Mouse (Mus musculus) MEL (cell line): ENCODE data around the gene Atp5d. TPM values are rescaled to one million over a fixed set of nuclear protein-coding genes. Genes with fewer than 3 reads are reported as not detected.

Experiments
- DNase-seq: peaks from one replicate; pipeline ENCODE4 v3.0.0; 2011; ENCODE audit warnings: low read depth, low spot score
- H3K27ac ChIP-seq: 2 replicates; pipeline ENCODE4 v1.5.1; 2012; ENCODE audit warnings: low read depth, mild to moderate bottlenecking, control low read depth, low read length, moderate library complexity; ENCODE audit not compliant: control insufficient read depth
- H3K27me3 ChIP-seq, 2 experiments: fragments of 150-350 bp in 1 of 2; sonication (generic) in 1 of 2; 2 replicates each; pipeline ENCODE4 v1.6.1; 2012; ENCODE audit warnings: low read length in 2 of 2, mild to moderate bottlenecking in 2 of 2, improper control_type of control experiment in 1 of 2, moderate library complexity in 1 of 2; ENCODE audit not compliant: insufficient read depth in 2 of 2, control insufficient read depth in 1 of 2
- H3K36me3 ChIP-seq, 2 experiments: 2 replicates each; pipeline ENCODE4 v1.6.1; 2012 to 2014; ENCODE audit warnings: low read length in 2 of 2, improper control_type of control experiment in 1 of 2, inconsistent platforms in 1 of 2, mild to moderate bottlenecking in 1 of 2; ENCODE audit not compliant: insufficient read depth in 2 of 2, control insufficient read depth in 1 of 2
- H3K4me1 ChIP-seq, 2 experiments: fragments of 150-350 bp in 1 of 2; sonication (generic) in 1 of 2; 2 replicates each; pipeline ENCODE4 v1.6.1; 2012; ENCODE audit warnings: low read length in 2 of 2, improper control_type of control experiment in 1 of 2, mild to moderate bottlenecking in 1 of 2; ENCODE audit not compliant: insufficient read depth in 2 of 2, control insufficient read depth in 1 of 2
- H3K4me3 ChIP-seq, 2 experiments: fragments of 150-350 bp in 1 of 2; sonication (generic) in 1 of 2; 2 replicates each; pipeline ENCODE4 v1.5.1; 2012; ENCODE audit warnings: low read depth in 2 of 2, low read length in 2 of 2, mild to moderate bottlenecking in 2 of 2, moderate library complexity in 2 of 2, control low read depth in 1 of 2, improper control_type of control experiment in 1 of 2; ENCODE audit not compliant: control insufficient read depth in 1 of 2, insufficient read depth in 1 of 2
- H3K79me2 ChIP-seq: 2 replicates; pipeline ENCODE4 v1.6.1; 2012; ENCODE audit warnings: mild to moderate bottlenecking, low read length, moderate library complexity; ENCODE audit not compliant: control insufficient read depth, poor library complexity, insufficient read depth
- H3K9ac ChIP-seq: 2 replicates; pipeline ENCODE4 v1.6.1; 2012; ENCODE audit warnings: low read depth, mild to moderate bottlenecking, control low read depth, low read length, moderate library complexity; ENCODE audit not compliant: control insufficient read depth, poor library complexity, severe bottlenecking
- H3K9me3 ChIP-seq: fragments of 150-350 bp; sonication (generic); replicated peaks from 2 replicates; pipeline ENCODE4 v1.6.1; 2012; ENCODE audit warnings: mild to moderate bottlenecking, low read length, improper control_type of control experiment, moderate library complexity; ENCODE audit not compliant: insufficient read depth
- BHLHE40 ChIP-seq: IDR thresholded peaks from 2 replicates; pipeline ENCODE4 v1.6.1; 2012; ENCODE audit warnings: low read depth, mild to moderate bottlenecking, inconsistent platforms, low read length, improper control_type of control experiment, borderline replicate concordance
- CHD1 ChIP-seq: IDR thresholded peaks from 2 replicates; pipeline ENCODE4 v1.6.1; 2012; ENCODE audit warnings: low read depth, mild to moderate bottlenecking, inconsistent platforms, low read length, improper control_type of control experiment
- CHD2 ChIP-seq: IDR thresholded peaks from 2 replicates; pipeline ENCODE4 v1.6.1; 2011; ENCODE audit warnings: low read length, improper control_type of control experiment
- CTCF ChIP-seq, 3 experiments: IDR thresholded peaks in 2 of 3; conservative IDR thresholded peaks in 1 of 3; 2 replicates each; pipeline ENCODE4 v1.5.1; 2011 to 2012; ENCODE audit warnings: low read length in 3 of 3, low read depth in 2 of 3, mild to moderate bottlenecking in 2 of 3, improper control_type of control experiment in 1 of 3, inconsistent platforms in 1 of 3, mixed read lengths in 1 of 3, moderate library complexity in 1 of 3; ENCODE audit not compliant: control insufficient read depth in 1 of 3, insufficient read depth in 1 of 3, poor library complexity in 1 of 3, severe bottlenecking in 1 of 3
- E2F4 ChIP-seq: IDR thresholded peaks from 2 replicates; pipeline ENCODE4 v1.6.1; 2011; ENCODE audit warnings: low read depth, low read length, improper control_type of control experiment, borderline replicate concordance
- ELF1 ChIP-seq: IDR thresholded peaks from 2 replicates; pipeline ENCODE4 v1.6.1; 2014; ENCODE audit warnings: low read depth, mild to moderate bottlenecking, inconsistent platforms, low read length, improper control_type of control experiment, moderate library complexity
- EP300 ChIP-seq, 2 experiments: IDR thresholded peaks; 2 replicates each; pipeline ENCODE4 v1.6.1; 2011; ENCODE audit warnings: improper control_type of control experiment in 2 of 2, low read length in 2 of 2, low read depth in 1 of 2, mild to moderate bottlenecking in 1 of 2
- ETS1 ChIP-seq: IDR thresholded peaks from 2 replicates; pipeline ENCODE4 v1.6.1; 2012; ENCODE audit warnings: low read depth, mild to moderate bottlenecking, inconsistent platforms, low read length, improper control_type of control experiment, moderate library complexity
- GABPA ChIP-seq: IDR thresholded peaks from 2 replicates; pipeline ENCODE4 v1.6.1; 2012; ENCODE audit warnings: low read depth, mild to moderate bottlenecking, inconsistent platforms, low read length, improper control_type of control experiment, moderate library complexity
- GATA1 ChIP-seq: IDR thresholded peaks from 2 replicates; pipeline ENCODE4 v1.6.1; 2011; ENCODE audit warnings: low read depth, low read length, improper control_type of control experiment
- HCFC1 ChIP-seq: IDR thresholded peaks from 2 replicates; pipeline ENCODE4 v1.6.1; 2012; ENCODE audit warnings: low read depth, mild to moderate bottlenecking, inconsistent platforms, low read length, improper control_type of control experiment, moderate library complexity
- JUND ChIP-seq: IDR thresholded peaks from 2 replicates; pipeline ENCODE4 v1.6.1; 2011; ENCODE audit warnings: low read depth, mild to moderate bottlenecking, improper control_type of control experiment, low read length
- KAT2A ChIP-seq: conservative IDR thresholded peaks from 2 replicates; pipeline ENCODE4 v1.6.1; 2012; ENCODE audit warnings: low read depth, low read length, improper control_type of control experiment, inconsistent platforms
- MAFK ChIP-seq: IDR thresholded peaks from 2 replicates; pipeline ENCODE4 v1.6.1; 2011; ENCODE audit warnings: low read depth, mild to moderate bottlenecking, low read length, improper control_type of control experiment, borderline replicate concordance
- MAZ ChIP-seq: IDR thresholded peaks from 2 replicates; pipeline ENCODE4 v1.6.1; 2012; ENCODE audit warnings: low read depth, mild to moderate bottlenecking, inconsistent platforms, low read length, improper control_type of control experiment
- MXI1 ChIP-seq: IDR thresholded peaks from 2 replicates; pipeline ENCODE4 v1.6.1; 2011; ENCODE audit warnings: mild to moderate bottlenecking, low read depth, low read length, improper control_type of control experiment
- MYB ChIP-seq: IDR thresholded peaks from 2 replicates; pipeline ENCODE4 v1.6.1; 2011; ENCODE audit warnings: mild to moderate bottlenecking, low read depth, low read length, improper control_type of control experiment
- MYC ChIP-seq: IDR thresholded peaks from 2 replicates; pipeline ENCODE4 v1.6.1; 2011; ENCODE audit warnings: low read depth, mild to moderate bottlenecking, low read length, improper control_type of control experiment, moderate library complexity
- NELFE ChIP-seq: IDR thresholded peaks from 2 replicates; pipeline ENCODE4 v1.6.1; 2011; ENCODE audit warnings: low read depth, low read length, improper control_type of control experiment
- NRF1 ChIP-seq: IDR thresholded peaks from 2 replicates; pipeline ENCODE4 v1.6.1; 2014; ENCODE audit warnings: low read depth, mild to moderate bottlenecking, inconsistent platforms, low read length, improper control_type of control experiment, moderate library complexity; ENCODE audit not compliant: poor library complexity, insufficient read depth, severe bottlenecking
- POLR2A ChIP-seq, 2 experiments: IDR thresholded peaks; 2 replicates each; pipeline ENCODE4 v1.6.1; 2011 to 2012; ENCODE audit warnings: low read length in 2 of 2, mild to moderate bottlenecking in 2 of 2, control low read depth in 1 of 2, improper control_type of control experiment in 1 of 2, low read depth in 1 of 2, moderate library complexity in 1 of 2; ENCODE audit not compliant: control insufficient read depth in 1 of 2, insufficient read depth in 1 of 2, poor library complexity in 1 of 2
- POLR2AphosphoS2 ChIP-seq: IDR thresholded peaks from 2 replicates; pipeline ENCODE4 v1.6.1; 2011; ENCODE audit warnings: low read length, improper control_type of control experiment
- POLR2AphosphoS5 ChIP-seq: IDR thresholded peaks from 2 replicates; pipeline ENCODE4 v1.6.1; 2012; ENCODE audit warnings: low read depth, borderline replicate concordance, mild to moderate bottlenecking, inconsistent platforms, low read length, moderate library complexity, mixed read lengths
- RAD21 ChIP-seq: IDR thresholded peaks from 2 replicates; pipeline ENCODE4 v1.6.1; 2011; ENCODE audit warnings: mild to moderate bottlenecking, low read depth, low read length, improper control_type of control experiment
- RCOR1 ChIP-seq: IDR thresholded peaks from 2 replicates; pipeline ENCODE4 v1.6.1; 2012; ENCODE audit warnings: low read depth, mild to moderate bottlenecking, inconsistent platforms, low read length, improper control_type of control experiment
- SIN3A ChIP-seq: IDR thresholded peaks from 2 replicates; pipeline ENCODE4 v1.6.1; 2012; ENCODE audit warnings: low read length, improper control_type of control experiment, inconsistent platforms
- SMC3 ChIP-seq: IDR thresholded peaks from 2 replicates; pipeline ENCODE4 v1.6.1; 2011; ENCODE audit warnings: low read depth, low read length, improper control_type of control experiment
- TAL1 ChIP-seq: IDR thresholded peaks from 2 replicates; pipeline ENCODE4 v1.6.1; 2012; ENCODE audit warnings: mild to moderate bottlenecking, inconsistent platforms, low read length, moderate library complexity, mixed read lengths
- TBP ChIP-seq: IDR thresholded peaks from 2 replicates; pipeline ENCODE4 v1.8.0; 2011; ENCODE audit warnings: low read depth, low read length, improper control_type of control experiment
- TCF12 ChIP-seq: IDR thresholded peaks from 2 replicates; pipeline ENCODE4 v1.6.1; 2014; ENCODE audit warnings: low read depth, mild to moderate bottlenecking, inconsistent platforms, low read length, improper control_type of control experiment, moderate library complexity
- UBTF ChIP-seq: IDR thresholded peaks from 2 replicates; pipeline ENCODE4 v1.6.1; 2012; ENCODE audit warnings: low read depth, mild to moderate bottlenecking, inconsistent platforms, low read length, improper control_type of control experiment, moderate library complexity, borderline replicate concordance; ENCODE audit not compliant: insufficient read depth
- USF1 ChIP-seq: IDR thresholded peaks from 2 replicates; pipeline ENCODE4 v1.6.1; 2014; ENCODE audit warnings: low read depth, mild to moderate bottlenecking, inconsistent platforms, low read length, improper control_type of control experiment, moderate library complexity
- ZC3H11A ChIP-seq: IDR thresholded peaks from 2 replicates; pipeline ENCODE4 v1.6.1; 2012; ENCODE audit warnings: low read depth, mild to moderate bottlenecking, inconsistent platforms, low read length, improper control_type of control experiment
- ZKSCAN1 ChIP-seq: IDR thresholded peaks from 2 replicates; pipeline ENCODE4 v1.6.1; 2012; ENCODE audit warnings: low read depth, mild to moderate bottlenecking, inconsistent platforms, low read length, improper control_type of control experiment, moderate library complexity
- ZMIZ1 ChIP-seq: IDR thresholded peaks from 2 replicates; pipeline ENCODE4 v1.6.1; 2012; ENCODE audit warnings: low read depth, mild to moderate bottlenecking, inconsistent platforms, low read length, improper control_type of control experiment, moderate library complexity
- ZNF384 ChIP-seq: IDR thresholded peaks from 2 replicates; pipeline ENCODE4 v1.6.1; 2012; ENCODE audit warnings: low read depth, mild to moderate bottlenecking, inconsistent platforms, low read length, improper control_type of control experiment
- polyA plus RNA-seq, 2 experiments: library from polyadenylated mRNA; stranded (reverse) in 1 of 2; unstranded in 1 of 2; fragments of >175 nt in 1 of 2; fragments of >200 nt in 1 of 2; gene quantifications; 2 replicates each; pipeline versions ENCODE4 v1.2.1 to v1.2.4; 2012; ENCODE audit warnings: low replicate concordance in 2 of 2, low read depth in 1 of 2; ENCODE audit not compliant: insufficient read length in 2 of 2, insufficient read depth in 1 of 2, missing spikeins in 1 of 2
- total RNA-seq: library from RNA; depleted of rRNA; stranded (reverse); fragments of 300-350 nt; gene quantifications from 2 replicates; pipeline ENCODE4 v1.2.3, GENCODE M21; 2012

Atp5d gene
- total and polyA plus RNA-seq, 3 experiments, result 300 to 657 (median 308) TPM

GRCm38 (mm10) chr10:80159561-80160454, 21.4 kb downstream of the Atp5d start:
- no peaks in the 10 kb centered on the region for H3K27me3 ChIP-seq
- H3K9me3 ChIP-seq, result no peaks in the 10 kb centered on the region
- H3K36me3 ChIP-seq, result peaks cover 0 to 21% of the 10 kb centered on the region in 2 experiments; a peak in 2 of 4 replicates
- H3K79me2 ChIP-seq, result no peaks in the 10 kb centered on the region; the same call in 1 of the 2 replicates
- peak overlapping the region; percentile 74 for H3K9ac ChIP-seq
- peak overlapping the region; percentile 58 to 61 for H3K4me3 ChIP-seq
- H3K27ac ChIP-seq, result peak overlapping the region; percentile 93
- peaks cover 6 to 37% of the 10 kb centered on the region in 2 experiments; a peak in 3 of 4 replicates for H3K4me1 ChIP-seq
- DNase-seq, result peak; percentile 99
- no peak for TF ChIP-seq E2F4
- peak; percentile 88 for TF ChIP-seq ELF1
- TF ChIP-seq ZKSCAN1, result no peak
- no peak for TF ChIP-seq ZNF384
- no peak; the same call in 1 of the 2 replicates for TF ChIP-seq SMC3
- TF ChIP-seq NELFE, result peak; percentile 84
- TF ChIP-seq EP300 (IDR thresholded peaks at IDR 0.05; ENCODE audit: low read depth in 1 of 2, low read length in 2 of 2), result peak in 1 of 2 experiments; percentile 44; a peak in 2 of 4 replicates
- TF ChIP-seq TBP, result peak; percentile 64
- TF ChIP-seq POLR2A (IDR thresholded peaks at IDR 0.05; ENCODE audit: control insufficient read depth in 1 of 2, insufficient read depth in 1 of 2, low read depth in 1 of 2, low read length in 2 of 2, poor library complexity in 1 of 2), result peak; percentile 42 to 68; a peak in 2 of 4 replicates
- TF ChIP-seq TCF12, result 0 out of 2 replicates have a peak, but pooled peaks have one; percentile 41
- TF ChIP-seq CTCF (IDR thresholded peaks at IDR 0.05 in 2 of 3, conservative IDR thresholded peaks at IDR 0.05 in 1 of 3; ENCODE audit: control insufficient read depth in 1 of 3, insufficient read depth in 1 of 3, low read depth in 2 of 3, low read length in 3 of 3, poor library complexity in 1 of 3, severe bottlenecking in 1 of 3), result no peak
- TF ChIP-seq TAL1, result no peak
- TF ChIP-seq UBTF, result no peak
- no peak for TF ChIP-seq ZC3H11A
- no peak for TF ChIP-seq MAFK
- TF ChIP-seq POLR2AphosphoS5, result no peak
- TF ChIP-seq JUND, result no peak
- TF ChIP-seq POLR2AphosphoS2, result no peak; the same call in 1 of the 2 replicates
- TF ChIP-seq MAZ, result peak; percentile 99
- TF ChIP-seq KAT2A, result peak; percentile 7; the same call in 1 of the 2 replicates
- peak; percentile 97 for TF ChIP-seq MXI1
- peak; percentile 83 for TF ChIP-seq BHLHE40
- TF ChIP-seq MYB, result no peak
- TF ChIP-seq CHD2, result peak; percentile 73
- peak; percentile 96 for TF ChIP-seq MYC
- TF ChIP-seq NRF1, result peak; percentile 84
- TF ChIP-seq USF1, result peak; percentile 50
- peak; percentile 79 for TF ChIP-seq HCFC1
- peak; percentile 72 for TF ChIP-seq ETS1
- no peak for TF ChIP-seq RAD21
- peak; percentile 86 for TF ChIP-seq SIN3A
- no peak for TF ChIP-seq RCOR1
- no peak for TF ChIP-seq GABPA
- TF ChIP-seq GATA1, result no peak; the same call in 1 of the 2 replicates
- no peak for TF ChIP-seq ZMIZ1
- no peak for TF ChIP-seq CHD1
